Mouse (Mus musculus): ENCODE data around the gene Fastkd2.

- TF ChIP-seq CTCF (IDR thresholded peaks at IDR 0.05; ENCODE audit: low read depth) (no peak), EP300 (IDR thresholded peaks at IDR 0.05; ENCODE audit: low read depth) (no peak)
Measured at GRCm38 (mm10) chr1:63764395-63764794, 34.0 kb downstream of the Fastkd2 start.
